Mouse (Mus musculus): ENCODE measurements around the gene Tyw1.

DNA sequence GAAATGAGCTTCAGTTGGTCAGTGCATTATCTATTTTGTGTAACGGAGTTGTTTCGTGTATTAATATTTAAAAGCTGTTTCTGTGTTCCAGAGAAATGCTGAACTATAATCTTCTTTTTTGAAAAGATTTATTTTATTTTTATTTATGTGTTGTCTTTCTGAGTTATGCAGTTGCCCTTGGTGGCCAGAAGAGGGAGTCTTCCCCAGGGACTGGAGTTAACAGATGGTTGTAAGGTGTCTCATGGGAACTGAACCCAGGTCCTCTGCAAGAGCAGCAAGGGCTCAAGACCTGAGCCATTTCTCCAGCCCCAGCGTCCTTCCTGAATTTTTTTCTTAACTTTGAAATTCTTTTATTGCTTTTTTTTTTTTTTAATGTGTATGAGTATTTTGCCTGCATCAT is 59.5 kb downstream of the Tyw1 start:
- no peak for TF ChIP-seq EP300 (IDR thresholded peaks at IDR 0.05; ENCODE audit: low read depth)
- TF ChIP-seq CTCF (IDR thresholded peaks at IDR 0.05; ENCODE audit: low read depth): peak; percentile 27; the same call in 1 of the 2 replicates

Measured in liver, postnatal 0 days (tissue).